Mouse (Mus musculus) hindbrain, embryonic 14.5 days (tissue): ENCODE data around the gene Rcan2. TPM values are rescaled to one million over a fixed set of nuclear protein-coding genes. Genes with fewer than 3 reads are reported as not detected.

ENCODE experiments used
- ATAC-seq: fragments of 200-750 bp; cut with Nextera tagmentation; 2 replicates; pipeline ENCODE4 v1.8.0; 2017; ENCODE audit warnings: moderate number of reproducible peaks, mild to moderate bottlenecking, moderate TSS enrichment, moderate library complexity; ENCODE audit not compliant: low FRiP score
- DNase-seq: peaks from one replicate; pipeline ENCODE4 v3.0.0-alpha.2; 2015; ENCODE audit warnings: low spot score
- H3K27ac ChIP-seq: fragments of 300-500 bp; sonication (generic); 2 replicates; pipeline ENCODE4 v1.5.1; 2014; ENCODE audit warnings: mild to moderate bottlenecking, moderate library complexity
- H3K27me3 ChIP-seq: fragments of 300-500 bp; sonication (generic); 2 replicates; pipeline ENCODE4 v1.6.1; 2014; ENCODE audit warnings: mild to moderate bottlenecking, low read length, mixed read lengths; ENCODE audit not compliant: control insufficient read depth, insufficient read depth
- H3K36me3 ChIP-seq: fragments of 300-500 bp; sonication (generic); replicated peaks from 2 replicates; pipeline ENCODE4 v1.6.1; 2014; ENCODE audit not compliant: control insufficient read depth, insufficient read depth
- H3K4me1 ChIP-seq: fragments of 300-500 bp; sonication (generic); replicated peaks from 2 replicates; pipeline ENCODE4 v1.6.1; 2014; ENCODE audit warnings: antibody characterized with exemption, low read length, mixed read lengths; ENCODE audit not compliant: control insufficient read depth, insufficient read depth
- H3K4me2 ChIP-seq: fragments of 300-500 bp; sonication (generic); replicated peaks from 2 replicates; pipeline ENCODE4 v1.6.1; 2014; ENCODE audit warnings: mild to moderate bottlenecking, moderate library complexity
- H3K4me3 ChIP-seq: fragments of 300-500 bp; sonication (generic); replicated peaks from 2 replicates; pipeline ENCODE4 v1.5.1; 2014; ENCODE audit warnings: mild to moderate bottlenecking, low read length
- H3K9ac ChIP-seq: fragments of 300-500 bp; sonication (generic); 2 replicates; pipeline ENCODE4 v1.6.1; 2014
- H3K9me3 ChIP-seq: fragments of 300-500 bp; sonication (generic); 2 replicates; pipeline ENCODE4 v1.6.1; 2016; ENCODE audit warnings: low read length; ENCODE audit not compliant: control insufficient read depth
- WGBS: fragments of 180-500 bp; shearing (Covaris S2); extraction: QIAGEN DNeasy Blood & Tissue Kit; methylation state at CpG from one replicate; pipeline ENCODE4 v1.1.7; 2014; 5-methylcytosine and 5-hydroxymethylcytosine counted together
- polyA plus RNA-seq: library from polyadenylated mRNA; unstranded; fragments of >200 nt; fragmentation: Nextera tagmentation; extraction: Ambion mirVana; gene quantifications from 2 replicates; pipeline ENCODE4 v1.2.1, GENCODE M21; 2014

The Rcan2 gene
- polyA plus RNA-seq, 1 experiment from 2014 or later: 124 TPM

GRCm38 (mm10) chr17:44011917-44012316 lies 210.8 kb downstream of the Rcan2 start:
- no peaks in the 10 kb centered on the region for H3K27me3 ChIP-seq
- no peaks in the 10 kb centered on the region for H3K9me3 ChIP-seq
- no peak overlapping the region for H3K4me3 ChIP-seq
- no peak overlapping the region for H3K9ac ChIP-seq
- no peak overlapping the region for H3K27ac ChIP-seq
- DNase-seq: no peak
- H3K36me3 ChIP-seq: no peaks in the 10 kb centered on the region
- no peak overlapping the region for H3K4me2 ChIP-seq
- no peaks in the 10 kb centered on the region for H3K4me1 ChIP-seq
- 69% methylated on average over 4 of the region's 4 CpGs for WGBS
- ATAC-seq: no peak

- H3K9ac ChIP-seq: no peak overlapping the region
- H3K27me3 ChIP-seq: no peaks in the 10 kb centered on the region
- no peak overlapping the region for H3K4me3 ChIP-seq
- H3K36me3 ChIP-seq: no peaks in the 10 kb centered on the region
- no peak overlapping the region for H3K4me2 ChIP-seq
- no peak for DNase-seq
- no peaks in the 10 kb centered on the region for H3K4me1 ChIP-seq
- ATAC-seq: no peak
- 83% methylated on average over 4 of the region's 4 CpGs for WGBS
- H3K9me3 ChIP-seq: 0 out of 2 replicates have a peak, but pooled peaks cover 5% of the 10 kb centered on the region
- no peak overlapping the region for H3K27ac ChIP-seq
Observed at GRCm38 (mm10) chr17:44013756-44014510, 212.8 kb downstream of the Rcan2 start.

GRCm38 (mm10) chr17:44016314-44016713 lies 215.2 kb downstream of the Rcan2 start:
- Histone ChIP-seq H3K4me2 (no peak overlapping the region), H3K9ac (no peak overlapping the region), H3K4me1 (no peaks in the 10 kb centered on the region), H3K27me3 (no peaks in the 10 kb centered on the region), H3K4me3 (no peak overlapping the region), H3K27ac (no peak overlapping the region), H3K9me3 (0 out of 2 replicates have a peak, but pooled peaks cover 5% of the 10 kb centered on the region), H3K36me3 (no peaks in the 10 kb centered on the region)
- ATAC-seq (no peak), DNase-seq (no peak)
- 81% methylated on average over 5 of the region's 5 CpGs for WGBS

- Histone ChIP-seq H3K4me3 (no peak overlapping the region), H3K9ac (no peak overlapping the region), H3K27ac (no peak overlapping the region), H3K4me2 (no peak overlapping the region), H3K36me3 (no peaks in the 10 kb centered on the region), H3K4me1 (peaks cover 3% of the 10 kb centered on the region), H3K9me3 (0 out of 2 replicates have a peak, but pooled peaks cover 5% of the 10 kb centered on the region), H3K27me3 (no peaks in the 10 kb centered on the region)
- ATAC-seq: no peak
- DNase-seq: no peak
- WGBS: 78% methylated on average over 6 of the region's 6 CpGs
Observed at GRCm38 (mm10) chr17:44020707-44021220, 219.6 kb downstream of the Rcan2 start.

- ATAC-seq: no peak
- DNase-seq: no peak
- no peaks in the 10 kb centered on the region for H3K9me3 ChIP-seq
Observed at GRCm38 (mm10) chr17:44023842-44024241, 222.7 kb downstream of the Rcan2 start.

GRCm38 (mm10) chr17:44025011-44025410 lies 223.9 kb downstream of the Rcan2 start:
- H3K4me1 ChIP-seq: peaks cover 13% of the 10 kb centered on the region
- ATAC-seq (no peak), DNase-seq (no peak)
- no peaks in the 10 kb centered on the region for H3K36me3 ChIP-seq
- no peak overlapping the region for H3K9ac ChIP-seq
- H3K4me3 ChIP-seq: no peak overlapping the region
- H3K9me3 ChIP-seq: no peaks in the 10 kb centered on the region
- H3K27me3 ChIP-seq: no peaks in the 10 kb centered on the region
- WGBS: 63% methylated on average over 2 of the region's 2 CpGs
- H3K27ac ChIP-seq: no peak overlapping the region
- H3K4me2 ChIP-seq: no peak overlapping the region

More at GRCm38 (mm10) chr17:44023842-44024241, 222.7 kb downstream of the Rcan2 start:
- H3K4me2 ChIP-seq: no peak overlapping the region
- H3K9ac ChIP-seq: no peak overlapping the region
- no peak overlapping the region for H3K27ac ChIP-seq
- no peaks in the 10 kb centered on the region for H3K27me3 ChIP-seq
- peaks cover 13% of the 10 kb centered on the region for H3K4me1 ChIP-seq
- no peaks in the 10 kb centered on the region for H3K36me3 ChIP-seq
- 68% methylated on average over 2 of the region's 2 CpGs for WGBS
- no peak overlapping the region for H3K4me3 ChIP-seq

GRCm38 (mm10) chr17:44025935-44026334 lies 224.8 kb downstream of the Rcan2 start:
- no peak overlapping the region for H3K4me3 ChIP-seq
- ATAC-seq (peak; percentile 68), DNase-seq (no peak)
- H3K27me3 ChIP-seq: no peaks in the 10 kb centered on the region
- H3K27ac ChIP-seq: peak overlapping the region; percentile 82
- H3K4me1 ChIP-seq: peaks cover 13% of the 10 kb centered on the region
- H3K9me3 ChIP-seq: no peaks in the 10 kb centered on the region
- H3K9ac ChIP-seq: peak overlapping the region; percentile 25
- peak overlapping the region; percentile 10 for H3K4me2 ChIP-seq
- 18% methylated on average over 6 of the region's 6 CpGs for WGBS
- no peaks in the 10 kb centered on the region for H3K36me3 ChIP-seq

GRCm38 (mm10) chr17:44026378-44026777 lies 225.2 kb downstream of the Rcan2 start:
- peaks cover 13% of the 10 kb centered on the region for H3K4me1 ChIP-seq
- H3K4me2 ChIP-seq: peak overlapping the region; percentile 10
- no peaks in the 10 kb centered on the region for H3K9me3 ChIP-seq
- DNase-seq (peak; percentile 53), ATAC-seq (peak; percentile 73)
- H3K4me3 ChIP-seq: no peak overlapping the region
- WGBS: 8% methylated on average over 5 of the region's 5 CpGs
- no peaks in the 10 kb centered on the region for H3K27me3 ChIP-seq
- peak overlapping the region; percentile 25 for H3K9ac ChIP-seq
- H3K36me3 ChIP-seq: no peaks in the 10 kb centered on the region
- H3K27ac ChIP-seq: peak overlapping the region; percentile 82

GRCm38 (mm10) chr17:44026786-44027185 lies 225.6 kb downstream of the Rcan2 start:
- peak; percentile 35 for ATAC-seq
- H3K4me2 ChIP-seq: peak overlapping the region; percentile 10; the same call in 1 of the 2 replicates

More at GRCm38 (mm10) chr17:44026786-44027185, 225.6 kb downstream of the Rcan2 start:
- DNase-seq: no peak
- Histone ChIP-seq H3K9ac (0 out of 2 replicates have a peak overlapping the region, but pooled peaks have one; percentile 25), H3K36me3 (no peaks in the 10 kb centered on the region), H3K27me3 (no peaks in the 10 kb centered on the region), H3K4me3 (no peak overlapping the region), H3K27ac (peak overlapping the region; percentile 82), H3K9me3 (no peaks in the 10 kb centered on the region), H3K4me1 (peaks cover 13% of the 10 kb centered on the region)
